Mouse (Mus musculus) heart, embryonic 11.5 days (tissue): ENCODE results near the gene Umod. TPM values are rescaled to one million over a fixed set of nuclear protein-coding genes. Genes with fewer than 3 reads are reported as not detected.

Experiments
- ATAC-seq: fragments of 200-750 bp; cut with Nextera tagmentation; replicated peaks from 2 replicates; pipeline ENCODE4 v1.8.0; 2017; ENCODE audit warnings: moderate library complexity; ENCODE audit not compliant: insufficient number of reproducible peaks, low FRiP score, low TSS enrichment
- H3K27ac ChIP-seq: fragments of 300-500 bp; sonication (generic); 2 replicates; pipeline ENCODE4 v1.5.1; 2014; ENCODE audit warnings: mild to moderate bottlenecking, low read depth, low read length
- H3K27me3 ChIP-seq: fragments of 300-500 bp; sonication (generic); 2 replicates; pipeline ENCODE4 v1.6.1; 2014; ENCODE audit warnings: mild to moderate bottlenecking, low read length, mixed read lengths; ENCODE audit not compliant: control insufficient read depth, insufficient read depth
- H3K36me3 ChIP-seq: fragments of 300-500 bp; sonication (generic); 2 replicates; pipeline ENCODE4 v1.6.1; 2014; ENCODE audit warnings: mild to moderate bottlenecking, low read length, moderate library complexity, mixed read lengths; ENCODE audit not compliant: control insufficient read depth, insufficient read depth
- H3K4me1 ChIP-seq: fragments of 300-500 bp; sonication (generic); 2 replicates; pipeline ENCODE4 v1.6.1; 2014; ENCODE audit warnings: low read length; ENCODE audit not compliant: control insufficient read depth, insufficient read depth
- H3K4me2 ChIP-seq: fragments of 300-500 bp; sonication (generic); 2 replicates; pipeline ENCODE4 v1.6.1; 2014; ENCODE audit warnings: mild to moderate bottlenecking, moderate library complexity
- H3K4me3 ChIP-seq: fragments of 300-500 bp; sonication (generic); 2 replicates; pipeline ENCODE4 v1.5.1; 2014; ENCODE audit warnings: low read depth, low read length
- H3K9ac ChIP-seq: fragments of 300-500 bp; sonication (generic); 2 replicates; pipeline ENCODE4 v1.6.1; 2014; ENCODE audit warnings: mild to moderate bottlenecking, low read depth, low read length, moderate library complexity
- H3K9me3 ChIP-seq: fragments of 300-500 bp; sonication (generic); replicated peaks from 2 replicates; pipeline ENCODE4 v1.6.1; 2016; ENCODE audit warnings: low read length; ENCODE audit not compliant: control insufficient read depth
- WGBS: fragments of 180-500 bp; shearing (Covaris S2); extraction: QIAGEN DNeasy Blood & Tissue Kit; methylation state at CpG from one replicate; pipeline ENCODE4 v1.1.7; 2014; ENCODE audit not compliant: insufficient replicate concordance; 5-methylcytosine and 5-hydroxymethylcytosine counted together
- polyA plus RNA-seq: library from polyadenylated mRNA; unstranded; fragments of >200 nt; fragmentation: Nextera tagmentation; extraction: Ambion mirVana; gene quantifications from 2 replicates; pipeline ENCODE4 v1.2.1, GENCODE M21; 2014

Umod gene
- polyA plus RNA-seq, 1 experiment from 2014 or later: not detected

DNA sequence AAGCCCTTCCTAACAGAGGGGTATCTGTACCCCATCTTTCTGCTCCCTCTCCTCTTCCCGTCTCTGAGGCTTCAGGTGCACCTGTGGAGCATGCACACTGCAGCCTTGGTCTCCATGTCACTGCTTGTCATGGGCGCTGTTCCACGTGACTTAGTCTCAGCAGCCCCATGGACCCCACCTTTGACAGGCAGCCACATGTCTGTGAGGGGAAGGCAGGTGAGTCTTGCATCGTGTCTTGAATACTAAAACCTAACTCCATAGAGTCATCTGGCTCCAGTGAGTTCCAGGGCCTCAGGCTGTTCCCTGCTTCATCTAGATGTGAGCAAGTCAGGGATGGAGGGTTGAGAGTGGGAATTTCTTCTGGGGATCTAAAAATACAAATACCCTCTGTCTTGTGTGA, 5.1 kb upstream of the Umod start:
- no peak overlapping the region for H3K27ac ChIP-seq
- no peaks in the 10 kb centered on the region for H3K9me3 ChIP-seq
- H3K4me2 ChIP-seq: no peak overlapping the region
- 73% methylated on average over 4 of the region's 4 CpGs for WGBS
- H3K4me3 ChIP-seq: no peak overlapping the region
- ATAC-seq: no peak
- H3K36me3 ChIP-seq: no peaks in the 10 kb centered on the region
- no peak overlapping the region for H3K9ac ChIP-seq
- no peaks in the 10 kb centered on the region for H3K4me1 ChIP-seq
- no peaks in the 10 kb centered on the region for H3K27me3 ChIP-seq

DNA sequence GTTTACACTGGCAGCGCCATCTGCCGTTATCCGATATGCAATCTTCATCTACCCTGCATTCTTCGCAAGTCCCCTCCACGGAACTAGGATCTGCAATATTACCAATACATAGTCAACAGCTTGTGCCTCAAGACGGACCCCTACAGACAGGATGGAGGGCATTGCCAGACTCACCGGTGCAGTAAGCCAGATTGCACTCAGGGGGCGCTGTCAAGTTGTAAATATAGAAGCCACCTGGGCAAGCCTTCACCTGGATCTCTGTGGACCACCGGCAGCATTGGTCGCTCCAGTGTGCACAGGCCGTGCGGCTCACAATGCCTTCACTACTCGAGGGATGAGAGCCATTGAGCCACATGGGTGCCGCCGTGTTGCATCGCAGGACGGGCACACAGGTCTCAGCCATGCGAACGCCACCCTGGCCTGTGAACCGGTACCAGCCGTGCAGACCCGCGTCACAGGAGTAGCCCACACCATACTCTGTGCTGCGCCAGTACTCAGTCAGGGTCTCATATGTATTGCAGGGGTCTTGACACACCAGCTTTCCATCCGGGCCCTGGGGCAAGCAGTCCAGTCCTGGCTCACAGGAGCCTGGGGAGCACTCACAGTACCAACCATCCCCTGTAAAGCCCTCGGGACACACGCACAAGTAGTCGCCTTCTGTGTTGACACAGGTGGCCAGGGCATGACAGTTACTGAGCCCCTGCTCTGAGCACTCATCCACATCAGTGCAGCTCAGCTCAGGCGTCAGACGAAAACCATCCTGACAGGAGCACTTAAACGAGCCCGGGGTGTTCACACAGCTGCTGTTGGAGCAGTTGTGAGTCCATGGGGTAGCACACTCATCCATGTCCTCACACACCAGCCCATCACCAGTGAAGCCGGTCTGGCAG, 2.3 kb downstream of the Umod start:
- Histone ChIP-seq H3K4me3 (no peak overlapping the region), H3K27ac (no peak overlapping the region), H3K9me3 (no peaks in the 10 kb centered on the region), H3K4me1 (no peaks in the 10 kb centered on the region), H3K4me2 (no peak overlapping the region), H3K9ac (no peak overlapping the region), H3K27me3 (no peaks in the 10 kb centered on the region), H3K36me3 (no peaks in the 10 kb centered on the region)
- WGBS: 68% methylated on average over 33 of the region's 33 CpGs
- ATAC-seq: no peak; the same call in 1 of the 2 replicates

DNA sequence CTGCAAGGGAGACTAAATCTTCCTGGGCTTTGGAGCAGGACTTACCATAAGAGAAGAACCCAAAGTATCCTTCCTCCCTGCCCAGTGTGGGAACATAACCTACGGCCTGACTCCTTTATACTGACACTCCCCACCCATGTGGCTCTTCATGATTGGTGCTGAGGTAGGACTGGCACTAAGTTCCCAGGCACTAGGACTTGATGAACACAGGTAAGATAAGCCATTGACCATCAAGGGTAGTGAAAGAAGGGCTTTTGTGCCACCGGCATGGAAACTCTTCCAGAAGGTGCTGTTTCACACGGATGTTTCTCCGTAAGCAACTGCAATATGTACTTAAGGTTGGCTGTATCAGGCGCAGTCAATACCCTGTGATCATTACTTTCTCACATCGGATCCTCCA, 19.9 kb downstream of the Umod start, which contains the start of gene Gp2:
Gene Gp2, minus strand, starts transcription at position 101 of the 400 bp plus-strand sequence.
- 88% methylated on average over 6 of the region's 6 CpGs for WGBS
- ATAC-seq: no peak
- no peaks in the 10 kb centered on the region for H3K36me3 ChIP-seq

DNA sequence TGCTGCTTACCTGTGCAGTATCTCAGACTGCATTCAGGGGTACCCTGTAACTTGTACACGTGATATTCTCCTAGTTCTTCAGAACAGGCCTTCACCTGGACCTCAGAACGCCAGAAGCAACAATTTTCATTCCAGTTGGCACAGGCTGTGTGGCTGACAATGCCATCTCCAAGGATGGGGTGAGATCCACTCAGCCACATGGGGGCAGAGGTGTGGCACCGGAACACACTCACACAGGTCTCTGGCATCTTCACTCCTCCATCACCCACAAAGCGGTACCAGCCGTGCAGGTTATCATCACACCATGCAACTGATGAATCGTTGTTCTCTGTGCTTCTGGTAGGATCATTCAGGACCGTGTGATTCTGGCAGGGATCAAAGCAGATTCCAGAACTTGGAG, 24.9 kb downstream of the Umod start:
- H3K27ac ChIP-seq: no peak overlapping the region
- ATAC-seq: no peak
- WGBS: 68% methylated on average over 7 of the region's 7 CpGs
- H3K36me3 ChIP-seq: no peaks in the 10 kb centered on the region
- H3K4me3 ChIP-seq: no peak overlapping the region
- H3K4me1 ChIP-seq: no peaks in the 10 kb centered on the region
- no peaks in the 10 kb centered on the region for H3K9me3 ChIP-seq
- H3K9ac ChIP-seq: no peak overlapping the region
- no peaks in the 10 kb centered on the region for H3K27me3 ChIP-seq
- no peak overlapping the region for H3K4me2 ChIP-seq

More for the DNA sequence above, 19.9 kb downstream of the Umod start, which contains the start of gene Gp2:
- Histone ChIP-seq H3K9ac (no peak within 1 kb of the TSS), H3K9me3 (no peaks in the 10 kb centered on the region), H3K27ac (no peak within 1 kb of the TSS), H3K4me1 (no peaks in the 10 kb centered on the region), H3K4me2 (no peak within 1 kb of the TSS), H3K27me3 (no peaks in the 10 kb centered on the region), H3K4me3 (no peak within 1 kb of the TSS)

DNA sequence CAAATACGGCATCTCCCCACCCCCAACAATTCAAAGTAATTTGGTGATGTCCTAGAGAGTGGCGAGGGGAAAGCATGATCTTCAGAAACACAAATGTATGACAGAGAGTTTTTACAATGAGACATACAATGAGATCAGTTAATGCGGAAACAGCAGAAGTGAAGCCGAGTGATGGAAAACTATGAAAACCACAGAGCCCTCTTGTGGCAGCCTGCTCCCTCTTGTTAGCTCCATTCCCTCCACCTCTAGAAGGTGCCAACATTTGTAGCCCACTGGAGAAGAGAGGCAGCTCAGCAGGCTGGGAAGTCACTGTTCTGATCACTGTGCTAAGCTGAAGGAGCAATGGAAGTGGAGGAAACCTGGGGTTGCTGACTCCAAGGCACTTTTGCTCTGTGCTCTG, 35.2 kb downstream of the Umod start:
- WGBS: 58% methylated on average over 4 of the region's 4 CpGs
- H3K4me2 ChIP-seq: no peak overlapping the region
- H3K4me3 ChIP-seq: no peak overlapping the region
- H3K27me3 ChIP-seq: no peaks in the 10 kb centered on the region
- H3K36me3 ChIP-seq: no peaks in the 10 kb centered on the region
- H3K9ac ChIP-seq: no peak overlapping the region
- H3K9me3 ChIP-seq: no peaks in the 10 kb centered on the region
- no peaks in the 10 kb centered on the region for H3K4me1 ChIP-seq
- no peak overlapping the region for H3K27ac ChIP-seq
- ATAC-seq: no peak

DNA sequence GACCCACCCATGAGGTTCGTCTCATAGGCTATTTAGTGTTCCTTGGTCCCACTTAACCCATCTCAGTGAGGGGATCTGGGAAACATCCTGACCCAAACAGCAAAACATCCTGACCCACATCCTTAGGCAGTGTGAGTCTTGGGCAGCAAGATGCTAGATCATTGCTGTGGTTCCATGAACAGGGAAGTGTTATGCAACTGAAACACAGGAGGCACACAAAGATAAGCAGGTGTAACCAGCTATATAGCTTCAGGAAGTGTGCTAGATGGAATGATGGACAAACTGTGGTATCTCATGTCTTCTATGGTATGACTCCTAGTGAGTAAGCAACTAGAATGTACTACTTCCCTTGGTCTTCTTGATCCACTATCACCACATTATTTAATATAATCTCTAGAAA, 37.1 kb downstream of the Umod start:
- Histone ChIP-seq H3K4me2 (no peak overlapping the region), H3K4me3 (no peak overlapping the region), H3K4me1 (no peaks in the 10 kb centered on the region), H3K9me3 (no peaks in the 10 kb centered on the region), H3K36me3 (no peaks in the 10 kb centered on the region), H3K27ac (no peak overlapping the region), H3K9ac (no peak overlapping the region), H3K27me3 (no peaks in the 10 kb centered on the region)
- 76% methylated on average over 1 of the region's 1 CpGs for WGBS
- ATAC-seq: no peak

DNA sequence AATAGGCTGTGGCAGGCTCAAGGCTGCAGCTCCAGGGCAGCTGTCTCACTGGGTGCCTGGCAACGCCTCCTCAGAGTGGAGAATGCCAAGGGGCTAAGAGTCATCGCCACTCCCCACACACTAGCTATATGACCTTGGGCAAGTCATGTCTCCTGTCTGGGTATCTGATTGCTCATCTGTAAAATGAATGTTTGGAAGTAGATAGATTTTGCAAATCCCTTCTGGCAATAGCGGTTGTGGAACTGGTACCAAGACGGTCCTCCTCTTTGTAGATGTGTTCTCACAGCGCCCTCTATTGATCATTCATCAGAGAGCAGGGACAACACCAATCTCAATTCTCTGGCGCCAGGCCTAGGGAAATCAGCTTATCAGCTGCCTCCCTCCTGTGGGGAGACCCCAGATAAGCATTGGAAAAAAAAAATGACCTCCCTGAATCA, 51.9 kb downstream of the Umod start:
- H3K9ac ChIP-seq: no peak overlapping the region
- no peak overlapping the region for H3K27ac ChIP-seq
- H3K4me2 ChIP-seq: no peak overlapping the region
- H3K36me3 ChIP-seq: no peaks in the 10 kb centered on the region
- 14% methylated on average over 6 of the region's 6 CpGs for WGBS
- no peaks in the 10 kb centered on the region for H3K27me3 ChIP-seq
- no peak for ATAC-seq
- H3K9me3 ChIP-seq: no peaks in the 10 kb centered on the region
- no peaks in the 10 kb centered on the region for H3K4me1 ChIP-seq
- H3K4me3 ChIP-seq: no peak overlapping the region

DNA sequence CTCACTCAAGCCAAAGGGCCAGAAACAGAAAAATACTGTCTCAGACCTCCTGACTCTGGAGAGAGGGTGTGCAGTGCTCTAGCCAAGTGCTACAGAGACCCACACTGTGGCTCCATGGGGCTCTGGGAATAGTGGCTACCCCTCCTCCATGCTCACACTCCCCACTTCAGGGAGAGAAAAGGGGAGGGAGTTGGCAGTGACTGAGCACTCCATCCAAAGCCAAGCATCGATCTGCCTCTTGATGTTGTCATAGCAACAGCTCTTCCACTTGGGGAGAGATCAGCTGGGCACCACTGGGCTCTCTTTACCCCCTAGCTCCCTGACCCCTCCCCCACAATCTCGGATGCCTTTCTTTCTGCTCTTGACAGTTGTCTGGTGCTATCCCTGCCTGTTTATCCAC, 58.4 kb downstream of the Umod start:
- ATAC-seq: no peak
- Histone ChIP-seq H3K4me3 (no peak overlapping the region), H3K27ac (no peak overlapping the region), H3K4me2 (no peak overlapping the region), H3K9me3 (no peaks in the 10 kb centered on the region), H3K36me3 (no peaks in the 10 kb centered on the region), H3K27me3 (no peaks in the 10 kb centered on the region), H3K9ac (no peak overlapping the region), H3K4me1 (no peaks in the 10 kb centered on the region)
- WGBS: 8% methylated on average over 2 of the region's 2 CpGs

DNA sequence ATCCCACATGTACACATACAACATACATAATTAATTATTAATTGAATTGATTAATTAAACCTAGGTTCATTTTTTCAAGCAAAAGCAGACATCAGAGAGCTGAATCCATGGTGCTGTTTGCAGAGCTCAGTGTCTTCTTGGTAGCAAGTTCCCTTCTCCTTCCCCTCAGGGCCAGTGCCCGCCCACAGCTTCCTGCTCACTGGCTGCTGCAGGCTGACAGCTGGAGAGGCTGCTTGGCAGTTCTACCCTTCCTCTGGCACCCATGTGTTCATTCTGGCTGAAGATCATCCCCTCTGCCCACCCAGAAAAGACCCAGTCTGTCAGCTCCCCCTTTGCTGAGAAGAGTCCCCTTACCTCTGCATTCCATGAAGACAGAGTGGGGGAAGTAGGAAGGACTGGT, 60.6 kb downstream of the Umod start:
- Histone ChIP-seq H3K27ac (no peak overlapping the region), H3K4me1 (no peaks in the 10 kb centered on the region), H3K9me3 (no peaks in the 10 kb centered on the region), H3K4me2 (no peak overlapping the region), H3K27me3 (no peaks in the 10 kb centered on the region), H3K9ac (no peak overlapping the region), H3K4me3 (no peak overlapping the region), H3K36me3 (no peaks in the 10 kb centered on the region)
- 63% methylated on average over 1 of the region's 1 CpGs for WGBS
- ATAC-seq: no peak
